Comparison of ENCODE assay signal across 23 mouse cellular contexts in genomic region chr16:55780958-55781558, GRCm38 (mm10). TPM values are rescaled to one million over a fixed set of nuclear protein-coding genes. Genes with fewer than 3 reads are reported as not detected.
DNase-seq lines count a peak whose midpoint lies in the region; ATAC-seq and TF ChIP-seq lines count a peak whose summit lies in the region.
"Had no signal": no experiment of that assay in that cellular context is flagged by ENCODE, and none has a peak within 500 bp of the region (broad histone marks: within the 10 kb centered on the region; RNA-seq: fewer than 3 reads in every experiment).

No protein-coding gene starts in this region.

- H3K4me3 ChIP-seq in CH12.LX (replicated peaks in 1 of 3; ENCODE audit: low read depth in 2 of 3, low read length in 2 of 3, poor library complexity in 1 of 3): no peak overlapping the region
- H3K4me3 ChIP-seq in neural tube, embryonic 15.5 days (replicated peaks): no peak overlapping the region
- H3K4me3 ChIP-seq: embryonic facial prominence, embryonic 15.5 days; erythroblast, embryonic 14.5 days; forebrain, embryonic 10.5 days; gastrocnemius, adult 2 months; heart, embryonic 15.5 days had no signal

- peak; percentile 69 for ATAC-seq in megakaryocyte progenitor cell, adult 5-6 weeks (replicated peaks; ENCODE audit: poor library complexity)
- ATAC-seq in neural tube, embryonic 15.5 days (ENCODE audit: low FRiP score): no peak
- ATAC-seq: CD4-positive, CD25-positive, alpha-beta regulatory T cell, adult 4 months; forebrain, embryonic 14.5 days; hindbrain, embryonic 16.5 days; inflammation-experienced regulatory T-cells, adult 6 months had no signal

- no peak overlapping the region for H3K9ac ChIP-seq in CH12.LX (ENCODE audit: insufficient read depth, low read depth)
- no peak overlapping the region for H3K9ac ChIP-seq in neural tube, embryonic 15.5 days (replicated peaks)
- H3K9ac ChIP-seq: embryonic facial prominence, embryonic 15.5 days; heart, embryonic 15.5 days had no signal

- H3K4me2 ChIP-seq in CH12.LX (ENCODE audit: insufficient read depth, low read depth, poor library complexity, severe bottlenecking): peak overlapping the region; percentile 68
- no peak overlapping the region for H3K4me2 ChIP-seq in neural tube, embryonic 15.5 days
- H3K4me2 ChIP-seq: embryonic facial prominence, embryonic 15.5 days; heart, embryonic 11.5 days; heart, embryonic 15.5 days had no signal

- no peak for TF ChIP-seq POLR2A in CH12.LX (IDR thresholded peaks at IDR 0.05; ENCODE audit: low read depth, low read length)

- no peaks in the 10 kb centered on the region for H3K27me3 ChIP-seq in CH12.LX (replicated peaks)
- no peaks in the 10 kb centered on the region for H3K27me3 ChIP-seq in splenic B cell, adult 2 months (ENCODE audit: control insufficient read depth, insufficient read depth, low read length, poor library complexity, severe bottlenecking)
- no peaks in the 10 kb centered on the region for H3K27me3 ChIP-seq in neural tube, embryonic 15.5 days (replicated peaks)
- H3K27me3 ChIP-seq: embryonic facial prominence, embryonic 15.5 days; heart, embryonic 15.5 days had no signal

- in situ Hi-C loops in CH12.LX (cut with MboI; ENCODE audit: low pct_ligation_motif_present, low pct_unique_long_range_greater_than_20kb, low sequenced_read_pairs): no loop called here

- no peaks in the 10 kb centered on the region for H3K36me3 ChIP-seq in CH12.LX (replicated peaks in 1 of 2; ENCODE audit: control insufficient read depth in 1 of 2, insufficient read depth in 1 of 2, low read length in 1 of 2)
- H3K36me3 ChIP-seq in splenic B cell, adult 2 months (ENCODE audit: control insufficient read depth, insufficient read depth, low read length, poor library complexity, severe bottlenecking): no peaks in the 10 kb centered on the region
- H3K36me3 ChIP-seq in neural tube, embryonic 15.5 days: no peaks in the 10 kb centered on the region
- H3K36me3 ChIP-seq: embryonic facial prominence, embryonic 15.5 days; forebrain, embryonic 10.5 days; heart, embryonic 15.5 days had no signal

- TF ChIP-seq CTCF in CH12.LX (conservative IDR thresholded peaks at IDR 0.05 in 1 of 2, IDR thresholded peaks at IDR 0.05 in 1 of 2; ENCODE audit: low read depth in 2 of 2, low read length in 2 of 2): no peak

- 73% methylated on average over 5 of the region's 5 CpGs for WGBS in neural tube, embryonic 15.5 days

- TF ChIP-seq EP300 in CH12.LX (IDR thresholded peaks at IDR 0.05; ENCODE audit: low read length): peak; percentile 94

- peak; percentile 70 for DNase-seq in A20 (ENCODE audit: low read depth, low spot score)
- peak; percentile 68 for DNase-seq in CH12.LX (ENCODE audit: extremely low read depth)
- peak; percentile 38 for DNase-seq in splenic B cell, adult 2 months (ENCODE audit: low read depth, low spot score)
- DNase-seq in adrenal gland, postnatal 14 days: no peak
- DNase-seq: adrenal gland, postnatal 10 days; B cell, adult 2 months; cerebellum, adult 11-12 months; cerebellum, adult 9-10 months; cerebellum, postnatal 36 days; gastrocnemius, adult 2 months; gastrocnemius, postnatal 25 days; heart, adult 18-20 months had no signal

- peaks cover 25 to 61% of the 10 kb centered on the region in 2 experiments for H3K4me1 ChIP-seq in CH12.LX (ENCODE audit: control insufficient read depth in 1 of 2, insufficient read depth in 2 of 2)
- H3K4me1 ChIP-seq in neural tube, embryonic 15.5 days: no peaks in the 10 kb centered on the region
- H3K4me1 ChIP-seq: embryonic facial prominence, embryonic 15.5 days; forebrain, embryonic 10.5 days had no signal

- H3K9me3 ChIP-seq in CH12.LX (replicated peaks; ENCODE audit: low read length): peaks cover 4% of the 10 kb centered on the region
- H3K9me3 ChIP-seq in neural tube, embryonic 15.5 days (replicated peaks): no peaks in the 10 kb centered on the region
- H3K9me3 ChIP-seq: embryonic facial prominence, embryonic 15.5 days; forebrain, embryonic 10.5 days; heart, embryonic 15.5 days had no signal

- H3K27ac ChIP-seq in CH12.LX (ENCODE audit: insufficient read depth, low read depth): no peak overlapping the region
- H3K27ac ChIP-seq in neural tube, embryonic 15.5 days (replicated peaks): no peak overlapping the region
- H3K27ac ChIP-seq: embryonic facial prominence, embryonic 15.5 days; forebrain, embryonic 10.5 days; gastrocnemius, adult 2 months; heart, embryonic 15.5 days had no signal

- dilution Hi-C loops in CH12.LX (cut with MboI; ENCODE audit: extremely low pct_ligation_motif_present, extremely low pct_unique_long_range_greater_than_20kb, low sequenced_read_pairs): no loop called here

- no peaks in the 10 kb centered on the region for H3K79me2 ChIP-seq in CH12.LX (replicated peaks; ENCODE audit: control insufficient read depth, extremely low read depth, insufficient read depth, poor library complexity, severe bottlenecking)

- TF ChIP-seq RAD21 in CH12.LX (IDR thresholded peaks at IDR 0.05; ENCODE audit: low read depth, low read length): no peak; the same call in 1 of the 2 replicates

TF ChIP-seq in CH12.LX, 34 proteins besides CTCF, POLR2A, EP300 and RAD21:
- no peak for TF ChIP-seq MXI1 (IDR thresholded peaks at IDR 0.05; ENCODE audit: low read depth, low read length)
- peak; percentile 93 for TF ChIP-seq MYC (IDR thresholded peaks at IDR 0.05; ENCODE audit: low read depth, low read length)
- TF ChIP-seq HCFC1 (IDR thresholded peaks at IDR 0.05; ENCODE audit: low read depth, low read length): no peak
- 0 out of 2 replicates have a peak, but pooled peaks have one; percentile 45 for TF ChIP-seq E2F4 (IDR thresholded peaks at IDR 0.05; ENCODE audit: insufficient replicate concordance, low read depth, low read length)
- peak; percentile 68 for TF ChIP-seq SIN3A (IDR thresholded peaks at IDR 0.05; ENCODE audit: low read length)
- peak; percentile 60 for TF ChIP-seq BHLHE40 (IDR thresholded peaks at IDR 0.05; ENCODE audit: low read depth, low read length)
- TF ChIP-seq ZMIZ1 (IDR thresholded peaks at IDR 0.05; ENCODE audit: low read depth, low read length): no peak
- TF ChIP-seq SMC3 (IDR thresholded peaks at IDR 0.05; ENCODE audit: low read depth, low read length): no peak; the same call in 1 of the 2 replicates
- TF ChIP-seq TCF12 (IDR thresholded peaks at IDR 0.05; ENCODE audit: low read depth, low read length): peak; percentile 69
- 0 out of 2 replicates have a peak, but pooled peaks have one; percentile 29 for TF ChIP-seq TBP (conservative IDR thresholded peaks at IDR 0.05; ENCODE audit: low read depth, low read length)
- 0 out of 2 replicates have a peak, but pooled peaks have one; percentile 3 for TF ChIP-seq JUN (IDR thresholded peaks at IDR 0.05; ENCODE audit: insufficient read depth, low read depth, low read length)
- TF ChIP-seq ETS1 (conservative IDR thresholded peaks at IDR 0.05; ENCODE audit: low read depth, low read length): peak; percentile 42; the same call in 1 of the 2 replicates
- TF ChIP-seq GABPA (IDR thresholded peaks at IDR 0.05; ENCODE audit: insufficient replicate concordance, low read depth, low read length): no peak
- TF ChIP-seq MAX (IDR thresholded peaks at IDR 0.05; ENCODE audit: low read length): peak; percentile 64
- TF ChIP-seq MAFK (IDR thresholded peaks at IDR 0.05; ENCODE audit: insufficient replicate concordance, low read length): 0 out of 2 replicates have a peak, but pooled peaks have one; percentile 2
- TF ChIP-seq MAZ (IDR thresholded peaks at IDR 0.05; ENCODE audit: low read depth, low read length): peak; percentile 31; the same call in 1 of the 2 replicates
- TF ChIP-seq IRF4 (IDR thresholded peaks at IDR 0.05; ENCODE audit: low read depth, low read length): peak; percentile 89
- TF ChIP-seq ZNF384 (IDR thresholded peaks at IDR 0.05; ENCODE audit: low read depth, low read length): peak; percentile 94
- TF ChIP-seq RCOR1 (conservative IDR thresholded peaks at IDR 0.05; ENCODE audit: low read depth, low read length): 0 out of 2 replicates have a peak, but pooled peaks have one; percentile 33
- no peak; the same call in none of the 2 replicates for TF ChIP-seq MEF2A (IDR thresholded peaks at IDR 0.05; ENCODE audit: borderline replicate concordance, low read depth, low read length)

RNA-seq across cellular contexts. Expression of gene Nfkbiz, which starts 57.6 kb away (rescaled TPM):
- total RNA-seq in CH12.LX (2012; rRNA removed) (13.9 and 17.1 TPM in 2 replicates), CH12.LX (2014; rRNA removed) (19.7 and 23.7 TPM in 2 replicates)
- 11.4 and 13.7 TPM in 2 replicates for polyA plus RNA-seq in CH12.LX (2012; ENCODE audit: insufficient read length, low read depth)
- total RNA-seq in megakaryocyte progenitor cell, adult 5-6 weeks (2015): 12.3 and 24.5 TPM in 2 replicates
- 8.0 and 13.7 TPM in 2 replicates for total RNA-seq in megakaryocyte progenitor cell, adult 5-6 weeks (2017)
- 8.6 and 9.9 TPM in 2 replicates for total RNA-seq in adrenal gland, postnatal 14 days (2021)
- polyA plus RNA-seq in neural tube, embryonic 15.5 days (2015; fragmentation: Nextera tagmentation; extraction: Ambion mirVana): 2.0 and 3.3 TPM in 2 replicates
